Mouse (Mus musculus): ENCODE measurements at regions not wholly inside any gene's neighbourhood (a gene's known extent, or its start where the extent isn't known, plus 50 kb on each side); places are given as distances from the start of the nearest gene placed in this dataset.

DNA sequence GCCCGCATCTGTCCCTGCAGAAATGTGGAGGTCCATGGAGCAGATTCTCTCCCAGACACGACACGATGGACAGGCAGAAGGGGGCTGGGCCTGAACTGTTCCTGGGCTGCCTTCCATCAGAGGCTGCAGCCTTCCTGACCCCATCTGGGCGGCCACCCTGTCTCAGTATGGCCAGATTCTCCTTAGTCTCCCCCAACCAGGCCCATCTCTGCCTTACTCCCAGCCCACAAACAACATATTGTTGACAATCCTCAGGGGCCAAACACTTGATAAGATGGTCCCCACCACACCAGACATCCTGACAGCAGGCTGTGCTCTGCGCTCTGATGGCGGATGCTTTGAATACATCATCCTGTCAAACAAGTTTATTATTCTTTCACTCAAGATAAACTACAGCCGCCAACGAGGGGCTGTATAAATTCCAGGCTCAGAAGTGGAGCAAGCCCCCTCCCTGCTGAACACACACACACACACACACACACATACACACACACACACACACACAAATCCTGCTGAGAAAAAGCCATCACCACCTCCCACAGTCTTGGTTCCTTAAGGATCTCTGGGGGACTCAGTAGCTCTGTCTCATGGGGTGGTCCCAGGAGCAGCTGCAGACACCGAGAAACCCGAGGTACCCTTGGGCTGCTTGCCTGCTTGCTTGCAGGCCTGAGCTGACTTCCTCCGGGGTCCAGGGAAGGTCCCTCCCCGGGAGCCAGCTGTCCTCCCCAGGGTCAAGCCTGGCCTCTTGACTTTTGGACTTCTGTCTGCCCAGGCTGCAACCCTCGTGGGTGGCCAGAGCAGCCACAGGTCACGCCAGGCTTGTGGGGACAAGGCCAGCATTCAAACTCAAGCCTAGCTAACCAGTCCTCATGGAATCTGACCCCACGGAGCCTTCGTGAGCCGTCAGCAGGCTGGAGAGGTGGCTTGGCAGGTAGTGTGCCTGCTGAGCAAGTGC, 135.6 kb upstream of the 1600014C23Rik start:
- peaks cover 14% of the 10 kb centered on the region for H3K4me1 ChIP-seq (ENCODE audit: control insufficient read depth, insufficient read depth, low read length)
- 49% methylated on average over 17 of the region's 17 CpGs for WGBS
- H3K9ac ChIP-seq (ENCODE audit: low read length) = no peak overlapping the region
- H3K9me3 ChIP-seq (ENCODE audit: control insufficient read depth, low read length) = no peaks in the 10 kb centered on the region
- no peak overlapping the region for H3K27ac ChIP-seq (ENCODE audit: low read depth, low read length)
- no peaks in the 10 kb centered on the region for H3K36me3 ChIP-seq (ENCODE audit: control insufficient read depth, insufficient read depth, low read length)
- no peak overlapping the region for H3K4me3 ChIP-seq (ENCODE audit: low read depth, low read length)
- ATAC-seq (ENCODE audit: insufficient read depth, low FRiP score, low TSS enrichment) (no peak), DNase-seq (ENCODE audit: low spot score) (no peak)
- H3K27me3 ChIP-seq (ENCODE audit: control insufficient read depth, insufficient read depth, low read length) = 0 out of 2 replicates have a peak, but pooled peaks cover 2% of the 10 kb centered on the region
- no peak overlapping the region for H3K4me2 ChIP-seq (ENCODE audit: low read depth)

DNA sequence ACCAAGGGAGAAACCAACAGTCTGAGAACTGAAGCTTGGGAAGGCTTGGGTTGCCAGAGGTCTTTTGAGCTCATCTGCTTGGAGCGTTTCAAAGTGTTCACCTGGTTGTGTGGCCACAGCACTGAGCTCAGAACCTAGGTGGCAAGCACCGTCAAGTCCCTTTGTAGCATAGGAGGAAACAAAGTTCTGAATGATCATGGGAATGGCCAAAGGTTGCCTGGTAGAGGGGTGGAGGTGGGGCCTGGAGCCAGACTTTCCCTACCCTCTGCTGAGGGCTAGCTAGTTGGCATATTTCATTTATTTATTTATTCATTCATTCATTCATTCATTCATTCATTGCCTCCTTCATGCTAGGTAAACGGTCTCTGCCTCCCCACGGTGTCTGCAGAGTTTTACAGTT, 134.9 kb upstream of the 1600014C23Rik start:
- H3K4me2 ChIP-seq (ENCODE audit: low read depth) = no peak overlapping the region
- H3K4me3 ChIP-seq (ENCODE audit: low read depth, low read length) = no peak overlapping the region
- ATAC-seq (ENCODE audit: insufficient read depth, low FRiP score, low TSS enrichment) (no peak), DNase-seq (ENCODE audit: low spot score) (no peak)
- no peak overlapping the region for H3K9ac ChIP-seq (ENCODE audit: low read length)
- no peaks in the 10 kb centered on the region for H3K9me3 ChIP-seq (ENCODE audit: control insufficient read depth, low read length)
- H3K27ac ChIP-seq (ENCODE audit: low read depth, low read length) = no peak overlapping the region
- peaks cover 7% of the 10 kb centered on the region for H3K4me1 ChIP-seq (ENCODE audit: control insufficient read depth, insufficient read depth, low read length)
- H3K27me3 ChIP-seq (ENCODE audit: control insufficient read depth, insufficient read depth, low read length) = no peaks in the 10 kb centered on the region
- WGBS = 80% methylated on average over 4 of the region's 4 CpGs
- H3K36me3 ChIP-seq (ENCODE audit: control insufficient read depth, insufficient read depth, low read length) = no peaks in the 10 kb centered on the region

DNA sequence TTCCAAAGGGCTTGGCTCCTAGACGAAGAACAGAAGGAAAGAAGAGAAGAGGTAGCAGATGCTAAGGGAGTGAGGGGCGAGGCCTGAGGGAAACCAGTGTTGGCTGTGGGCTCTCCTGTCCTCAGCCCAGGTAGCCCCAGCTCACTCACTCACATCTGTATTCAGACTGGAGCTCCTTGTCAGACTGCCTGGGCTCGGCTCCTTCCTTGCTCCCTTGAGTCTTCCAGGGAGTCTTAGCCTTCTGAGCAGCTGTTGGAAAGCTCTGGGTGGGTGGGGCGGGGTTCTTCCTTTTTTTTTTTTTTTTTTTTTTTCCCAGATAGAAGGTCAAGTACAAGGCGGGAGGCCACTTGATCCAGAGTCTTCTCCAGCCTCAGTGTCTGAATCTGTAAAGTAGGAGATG, 134.1 kb upstream of the 1600014C23Rik start:
- DNase-seq (ENCODE audit: low spot score) (no peak), ATAC-seq (ENCODE audit: insufficient read depth, low FRiP score, low TSS enrichment) (no peak)
- Histone ChIP-seq H3K27me3 (ENCODE audit: control insufficient read depth, insufficient read depth, low read length) (no peaks in the 10 kb centered on the region), H3K4me1 (ENCODE audit: control insufficient read depth, insufficient read depth, low read length) (peaks cover 5% of the 10 kb centered on the region; the same call in 1 of the 2 replicates), H3K36me3 (ENCODE audit: control insufficient read depth, insufficient read depth, low read length) (no peaks in the 10 kb centered on the region), H3K9ac (ENCODE audit: low read length) (no peak overlapping the region), H3K4me2 (ENCODE audit: low read depth) (no peak overlapping the region), H3K9me3 (ENCODE audit: control insufficient read depth, low read length) (no peaks in the 10 kb centered on the region), H3K4me3 (ENCODE audit: low read depth, low read length) (no peak overlapping the region), H3K27ac (ENCODE audit: low read depth, low read length) (no peak overlapping the region)
- WGBS = 80% methylated on average over 5 of the region's 5 CpGs

DNA sequence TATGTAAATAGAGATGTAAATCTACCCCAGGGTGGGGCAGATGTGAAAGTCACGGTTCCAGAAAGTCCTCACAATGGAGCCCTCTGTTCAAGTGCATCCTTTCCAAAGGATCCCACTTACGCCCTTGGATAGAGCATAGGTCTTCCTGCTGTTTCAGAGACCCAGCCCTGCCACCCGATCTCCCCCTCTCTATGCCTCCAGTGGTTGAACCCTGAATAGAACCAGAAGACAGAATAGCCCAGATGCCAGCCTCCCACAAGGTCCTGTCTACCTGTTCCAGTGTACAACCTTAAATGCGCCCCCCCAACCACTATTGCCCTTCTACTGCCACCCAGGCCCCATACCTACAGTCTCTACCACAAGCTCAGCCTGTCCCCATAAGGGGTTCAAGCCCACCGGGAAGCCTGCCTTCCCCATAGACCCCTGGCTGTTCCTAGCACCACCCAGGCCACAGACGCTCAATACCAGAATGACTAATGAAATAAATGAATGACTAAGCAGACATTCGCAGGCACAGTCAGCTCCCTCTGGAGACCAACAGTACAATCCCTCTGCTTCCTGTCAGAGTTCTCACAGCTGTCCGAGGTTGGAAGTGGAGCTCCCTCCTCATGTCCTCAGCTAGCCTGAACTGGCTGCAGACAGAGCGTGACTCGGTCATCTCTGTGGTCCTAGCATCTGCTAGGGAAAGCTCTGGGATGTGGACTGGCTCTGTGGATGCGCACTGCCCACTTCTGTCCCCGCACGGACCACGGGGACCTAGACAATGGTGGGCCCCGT, 133.4 kb upstream of the 1600014C23Rik start:
- no peaks in the 10 kb centered on the region for H3K36me3 ChIP-seq (ENCODE audit: control insufficient read depth, insufficient read depth, low read length)
- H3K27ac ChIP-seq (ENCODE audit: low read depth, low read length) = no peak overlapping the region
- H3K4me2 ChIP-seq (ENCODE audit: low read depth) = no peak overlapping the region
- peaks cover 5% of the 10 kb centered on the region; the same call in 1 of the 2 replicates for H3K4me1 ChIP-seq (ENCODE audit: control insufficient read depth, insufficient read depth, low read length)
- no peaks in the 10 kb centered on the region for H3K27me3 ChIP-seq (ENCODE audit: control insufficient read depth, insufficient read depth, low read length)
- WGBS = 74% methylated on average over 15 of the region's 15 CpGs
- no peak for DNase-seq (ENCODE audit: low spot score)
- no peaks in the 10 kb centered on the region for H3K9me3 ChIP-seq (ENCODE audit: control insufficient read depth, low read length)
- H3K4me3 ChIP-seq (ENCODE audit: low read depth, low read length) = no peak overlapping the region
- ATAC-seq (ENCODE audit: insufficient read depth, low FRiP score, low TSS enrichment) = no peak
- no peak overlapping the region for H3K9ac ChIP-seq (ENCODE audit: low read length)

DNA sequence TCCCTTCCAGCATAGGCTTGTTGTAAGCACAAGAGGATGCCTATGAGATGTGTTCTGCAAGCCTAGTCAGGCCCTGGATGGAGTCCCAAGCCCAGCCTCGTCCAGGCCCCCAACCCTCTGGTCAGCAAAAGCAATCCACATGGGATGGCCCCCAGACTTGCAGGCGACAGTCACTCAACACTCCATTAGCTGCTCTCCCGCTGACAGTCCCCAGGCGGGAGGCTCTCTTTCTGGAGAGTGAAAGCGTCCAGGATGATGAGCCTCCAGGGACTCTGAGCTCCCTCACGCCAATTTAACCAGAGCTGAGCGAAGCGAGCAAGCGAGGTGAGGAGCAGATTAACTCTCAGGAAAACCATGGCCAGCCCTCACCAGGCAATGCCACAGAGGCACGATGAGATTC, 132.7 kb upstream of the 1600014C23Rik start:
- ATAC-seq (ENCODE audit: insufficient read depth, low FRiP score, low TSS enrichment) (no peak), DNase-seq (ENCODE audit: low spot score) (no peak)
- Histone ChIP-seq H3K4me1 (ENCODE audit: control insufficient read depth, insufficient read depth, low read length) (peaks cover 5% of the 10 kb centered on the region; the same call in 1 of the 2 replicates), H3K27me3 (ENCODE audit: control insufficient read depth, insufficient read depth, low read length) (no peaks in the 10 kb centered on the region), H3K36me3 (ENCODE audit: control insufficient read depth, insufficient read depth, low read length) (no peaks in the 10 kb centered on the region), H3K9ac (ENCODE audit: low read length) (no peak overlapping the region), H3K4me2 (ENCODE audit: low read depth) (no peak overlapping the region), H3K4me3 (ENCODE audit: low read depth, low read length) (no peak overlapping the region), H3K27ac (ENCODE audit: low read depth, low read length) (no peak overlapping the region), H3K9me3 (ENCODE audit: control insufficient read depth, low read length) (no peaks in the 10 kb centered on the region)
- 24% methylated on average over 10 of the region's 10 CpGs for WGBS

DNA sequence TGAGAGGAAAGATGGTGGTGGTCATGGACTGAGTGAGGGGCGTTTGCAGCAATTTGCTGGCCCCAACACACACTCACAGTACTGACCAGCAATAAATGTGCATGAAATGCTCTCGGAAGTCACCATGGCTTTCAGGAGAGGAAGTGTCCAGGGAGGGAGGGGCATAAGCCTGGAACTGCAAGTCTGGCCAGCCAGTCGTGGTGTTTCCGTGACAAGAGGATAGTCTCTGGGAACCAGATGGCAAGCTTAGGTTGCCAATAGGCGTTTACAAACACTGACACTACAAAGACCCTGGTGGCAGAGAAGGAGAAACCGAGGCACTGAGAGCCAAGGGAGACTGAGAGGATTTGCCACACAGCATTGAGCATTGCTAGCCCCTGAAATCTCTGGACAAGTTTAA, 132.3 kb upstream of the 1600014C23Rik start:
- no peak for ATAC-seq (ENCODE audit: insufficient read depth, low FRiP score, low TSS enrichment)
- Histone ChIP-seq H3K9me3 (ENCODE audit: control insufficient read depth, low read length) (no peaks in the 10 kb centered on the region), H3K4me1 (ENCODE audit: control insufficient read depth, insufficient read depth, low read length) (peaks cover 5% of the 10 kb centered on the region; the same call in 1 of the 2 replicates), H3K4me2 (ENCODE audit: low read depth) (no peak overlapping the region), H3K9ac (ENCODE audit: low read length) (no peak overlapping the region), H3K27me3 (ENCODE audit: control insufficient read depth, insufficient read depth, low read length) (no peaks in the 10 kb centered on the region), H3K36me3 (ENCODE audit: control insufficient read depth, insufficient read depth, low read length) (no peaks in the 10 kb centered on the region), H3K27ac (ENCODE audit: low read depth, low read length) (no peak overlapping the region), H3K4me3 (ENCODE audit: low read depth, low read length) (no peak overlapping the region)
- DNase-seq (ENCODE audit: low spot score) = no peak
- 69% methylated on average over 6 of the region's 6 CpGs for WGBS

DNA sequence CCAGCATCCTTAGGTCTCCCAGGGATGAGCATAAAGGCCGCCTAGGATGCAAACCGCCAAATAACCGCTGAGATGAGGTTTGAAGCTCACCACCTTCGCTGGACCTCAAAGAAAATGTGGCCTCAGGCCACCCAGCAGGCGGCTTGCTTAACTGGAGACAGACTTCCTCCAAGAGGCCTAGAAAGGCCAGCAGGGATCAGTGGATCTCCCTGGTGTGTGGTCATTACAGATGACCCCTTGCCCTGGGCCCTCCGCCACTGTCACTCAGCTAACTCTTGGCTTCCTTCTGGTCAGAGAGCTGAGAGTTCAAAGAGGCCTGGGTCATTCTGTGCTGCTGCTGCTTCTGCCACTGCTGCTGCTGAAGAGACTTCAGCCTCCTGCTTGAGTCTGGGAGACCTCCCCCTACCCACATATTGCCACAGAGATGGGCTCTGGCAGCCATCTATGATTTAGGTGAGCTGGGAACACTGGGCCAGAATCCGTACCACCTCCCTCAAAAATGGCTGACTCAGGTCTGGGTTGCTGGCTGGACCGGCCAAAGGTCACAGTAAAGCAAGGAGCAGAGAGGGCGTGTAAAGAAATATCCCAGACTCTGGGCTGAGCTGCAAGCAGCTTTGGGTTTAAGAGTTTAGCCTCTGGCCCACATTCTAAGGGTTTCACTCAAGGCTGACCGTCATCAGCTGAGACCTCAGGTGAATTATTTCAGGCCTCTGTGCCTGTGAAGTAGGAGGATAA, 130.0 kb upstream of the 1600014C23Rik start:
- no peaks in the 10 kb centered on the region for H3K9me3 ChIP-seq (ENCODE audit: control insufficient read depth, low read length)
- no peak overlapping the region for H3K4me2 ChIP-seq (ENCODE audit: low read depth)
- no peaks in the 10 kb centered on the region for H3K36me3 ChIP-seq (ENCODE audit: control insufficient read depth, insufficient read depth, low read length)
- peaks cover 5% of the 10 kb centered on the region; the same call in 1 of the 2 replicates for H3K4me1 ChIP-seq (ENCODE audit: control insufficient read depth, insufficient read depth, low read length)
- H3K9ac ChIP-seq (ENCODE audit: low read length) = no peak overlapping the region
- no peak overlapping the region for H3K27ac ChIP-seq (ENCODE audit: low read depth, low read length)
- no peaks in the 10 kb centered on the region for H3K27me3 ChIP-seq (ENCODE audit: control insufficient read depth, insufficient read depth, low read length)
- no peak for DNase-seq (ENCODE audit: low spot score)
- ATAC-seq (ENCODE audit: insufficient read depth, low FRiP score, low TSS enrichment) = no peak
- 38% methylated on average over 10 of the region's 10 CpGs for WGBS
- no peak overlapping the region for H3K4me3 ChIP-seq (ENCODE audit: low read depth, low read length)

DNA sequence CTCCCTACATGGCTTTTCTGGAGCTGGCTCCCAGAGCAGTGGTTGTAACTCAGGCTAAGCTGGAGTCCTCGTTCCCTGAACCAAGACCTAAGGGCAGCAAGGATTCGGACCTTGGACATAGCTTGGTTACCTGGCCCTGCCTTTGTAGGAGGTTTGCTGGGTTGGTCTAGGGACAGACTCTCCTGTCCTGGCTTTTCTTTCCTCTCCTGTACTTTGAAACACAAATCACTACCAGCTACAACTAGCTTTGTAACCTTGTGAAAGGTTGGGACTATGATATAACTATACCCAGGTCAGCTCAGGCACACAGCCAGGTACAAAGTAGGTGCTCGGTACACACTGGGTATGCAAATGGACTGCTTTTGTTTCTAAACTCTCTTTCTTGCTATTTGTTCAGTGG, 129.4 kb upstream of the 1600014C23Rik start:
- no peak for ATAC-seq (ENCODE audit: insufficient read depth, low FRiP score, low TSS enrichment)
- Histone ChIP-seq H3K4me1 (ENCODE audit: control insufficient read depth, insufficient read depth, low read length) (peaks cover 5% of the 10 kb centered on the region; the same call in 1 of the 2 replicates), H3K9ac (ENCODE audit: low read length) (no peak overlapping the region), H3K27me3 (ENCODE audit: control insufficient read depth, insufficient read depth, low read length) (no peaks in the 10 kb centered on the region), H3K9me3 (ENCODE audit: control insufficient read depth, low read length) (no peaks in the 10 kb centered on the region), H3K27ac (ENCODE audit: low read depth, low read length) (no peak overlapping the region), H3K4me2 (ENCODE audit: low read depth) (no peak overlapping the region), H3K4me3 (ENCODE audit: low read depth, low read length) (no peak overlapping the region), H3K36me3 (ENCODE audit: control insufficient read depth, insufficient read depth, low read length) (no peaks in the 10 kb centered on the region)
- WGBS = 74% methylated on average over 3 of the region's 3 CpGs
- DNase-seq (ENCODE audit: low spot score) = no peak
